Mouse (Mus musculus) thymus, adult 2 months (tissue): ENCODE measurements around the gene Irgq. TPM values are rescaled to one million over a fixed set of nuclear protein-coding genes. Genes with fewer than 3 reads are reported as not detected.

ENCODE experiments used
- DNase-seq: peaks from one replicate; pipeline ENCODE4 v3.0.0; 2021
- H3K27ac ChIP-seq: fragments of 200-500 bp; 2 replicates; pipeline ENCODE4 v1.5.1; 2012; ENCODE audit warnings: low read length, control low read depth; ENCODE audit not compliant: control insufficient read depth, insufficient read depth
- H3K27me3 ChIP-seq: fragments of 200-500 bp; 2 replicates; pipeline ENCODE4 v1.6.1; 2012; ENCODE audit warnings: mild to moderate bottlenecking, low read length, moderate library complexity, mixed read lengths; ENCODE audit not compliant: control insufficient read depth, insufficient read depth
- H3K36me3 ChIP-seq: fragments of 200-500 bp; 2 replicates; pipeline ENCODE4 v1.6.1; 2012; ENCODE audit warnings: mild to moderate bottlenecking, low read length, moderate library complexity; ENCODE audit not compliant: control insufficient read depth, insufficient read depth
- H3K4me1 ChIP-seq: fragments of 200-500 bp; replicated peaks from 2 replicates; pipeline ENCODE4 v1.6.1; 2012; ENCODE audit warnings: low read length; ENCODE audit not compliant: control insufficient read depth, insufficient read depth
- H3K4me3 ChIP-seq: fragments of 200-500 bp; 2 replicates; pipeline ENCODE4 v1.5.1; 2012; ENCODE audit warnings: mild to moderate bottlenecking, low read length, control low read depth, moderate library complexity; ENCODE audit not compliant: control insufficient read depth, insufficient read depth
- CTCF ChIP-seq: fragments of 200-500 bp; IDR thresholded peaks from 2 replicates; pipeline ENCODE4 v1.5.1; 2012; ENCODE audit warnings: mild to moderate bottlenecking, control low read depth, low read length, moderate library complexity, borderline replicate concordance; ENCODE audit not compliant: control insufficient read depth, poor library complexity, insufficient read depth; ENCODE audit errors: extremely low read depth
- POLR2A ChIP-seq: fragments of 200-500 bp; IDR thresholded peaks from 2 replicates; pipeline ENCODE4 v1.6.1; 2012; ENCODE audit warnings: mild to moderate bottlenecking, low read length, control low read depth, moderate library complexity; ENCODE audit not compliant: control insufficient read depth, poor library complexity, insufficient read depth; ENCODE audit errors: extremely low read depth
- WGBS: fragments of 180-500 bp; shearing (Covaris S2); methylation state at CpG from one replicate; pipeline ENCODE4 v1.1.7; 2018; 5-methylcytosine and 5-hydroxymethylcytosine counted together
- polyA plus RNA-seq: library from polyadenylated mRNA; depleted of rRNA; stranded (reverse); fragments of >200 nt; gene quantifications from 2 replicates; pipeline ENCODE4 v1.2.3, GENCODE M21; 2012; rRNA removed

The Irgq gene
- polyA plus RNA-seq, 1 experiment, result 34.7 TPM

GRCm38 (mm10) chr7:24574224-24574796, 43.8 kb downstream of the Irgq start:
- DNase-seq, result no peak
- Histone ChIP-seq H3K27ac (no peak overlapping the region), H3K4me1 (no peaks in the 10 kb centered on the region), H3K27me3 (no peaks in the 10 kb centered on the region), H3K36me3 (no peaks in the 10 kb centered on the region), H3K4me3 (no peak overlapping the region)
- no peak for TF ChIP-seq POLR2A
- no peak for TF ChIP-seq CTCF
- WGBS, result 87% methylated on average over 12 of the region's 12 CpGs

- Histone ChIP-seq H3K27ac (no peak overlapping the region), H3K36me3 (no peaks in the 10 kb centered on the region), H3K27me3 (no peaks in the 10 kb centered on the region), H3K4me3 (no peak overlapping the region), H3K4me1 (no peaks in the 10 kb centered on the region)
- DNase-seq, result no peak
- 93% methylated on average over 10 of the region's 10 CpGs for WGBS
- TF ChIP-seq CTCF (no peak), POLR2A (no peak)
Observed at GRCm38 (mm10) chr7:24577811-24578210, 47.3 kb downstream of the Irgq start.

- Histone ChIP-seq H3K4me3 (no peak overlapping the region), H3K36me3 (no peaks in the 10 kb centered on the region), H3K27me3 (no peaks in the 10 kb centered on the region), H3K27ac (no peak overlapping the region), H3K4me1 (peaks cover 13% of the 10 kb centered on the region)
- no peak for DNase-seq
- 95% methylated on average over 6 of the region's 6 CpGs for WGBS
- TF ChIP-seq POLR2A, result no peak
- no peak for TF ChIP-seq CTCF
Observed at GRCm38 (mm10) chr7:24584876-24585275, 54.4 kb downstream of the Irgq start.

GRCm38 (mm10) chr7:24585995-24586394, 55.5 kb downstream of the Irgq start:
- no peaks in the 10 kb centered on the region for H3K27me3 ChIP-seq
- no peak overlapping the region for H3K27ac ChIP-seq
- DNase-seq, result no peak
- WGBS, result 84% methylated on average over 16 of the region's 16 CpGs
- no peak overlapping the region for H3K4me3 ChIP-seq
- TF ChIP-seq CTCF (no peak), POLR2A (no peak)
- peaks cover 13% of the 10 kb centered on the region for H3K4me1 ChIP-seq
- H3K36me3 ChIP-seq, result no peaks in the 10 kb centered on the region

GRCm38 (mm10) chr7:24586828-24587227, 56.3 kb downstream of the Irgq start:
- Histone ChIP-seq H3K36me3 (no peaks in the 10 kb centered on the region), H3K27me3 (no peaks in the 10 kb centered on the region), H3K4me1 (peaks cover 13% of the 10 kb centered on the region), H3K27ac (no peak overlapping the region), H3K4me3 (no peak overlapping the region)
- no peak for TF ChIP-seq CTCF
- no peak for TF ChIP-seq POLR2A
- 35% methylated on average over 8 of the region's 8 CpGs for WGBS
- no peak for DNase-seq

- Histone ChIP-seq H3K36me3 (no peaks in the 10 kb centered on the region), H3K27ac (no peak within 1 kb of the TSS), H3K27me3 (no peaks in the 10 kb centered on the region), H3K4me1 (peaks cover 13% of the 10 kb centered on the region), H3K4me3 (peak within 1 kb of the TSS; percentile 29)
- TF ChIP-seq CTCF (no peak), POLR2A (no peak)
- peak; percentile 60 for DNase-seq
- WGBS, result 19% methylated on average over 30 of the region's 30 CpGs
Observed at GRCm38 (mm10) chr7:24587330-24588105, 57.0 kb downstream of the Irgq start, which contains the start of the genes Ethe1 and Zfp575. TSS of gene Ethe1 (plus strand) at chr7:24587543. TSS of gene Zfp575 (minus strand) at chr7:24587641.

Other genes with a start within 250 kb of the Irgq start
- 16.1 and 22.6 TPM in 2 replicates for gene Zfp61, start 229.5 kb upstream of the Irgq start, polyA plus RNA-seq
- gene Zfp94, start 214.0 kb upstream of the Irgq start, polyA plus RNA-seq, result 6.2 and 6.8 TPM in 2 replicates
- gene Tescl, start 196.8 kb upstream of the Irgq start, polyA plus RNA-seq, result 0.12 TPM in 1 of 2 replicates, not detected in the other
- gene Lypd5, start 181.5 kb upstream of the Irgq start, polyA plus RNA-seq, result 0.85 and 1.00 TPM in 2 replicates
- 402 and 429 TPM in 2 replicates for gene Kcnn4, start 160.4 kb upstream of the Irgq start, polyA plus RNA-seq
- gene Smg9, start 131.1 kb upstream of the Irgq start, polyA plus RNA-seq, result 166 and 168 TPM in 2 replicates
- 0.97 and 3.0 TPM in 2 replicates for gene Irgc1, start 78.4 kb upstream of the Irgq start, polyA plus RNA-seq
- gene Plaur, start 68.2 kb upstream of the Irgq start, polyA plus RNA-seq, result 7.0 and 9.5 TPM in 2 replicates
- gene Cadm4, start 48.7 kb upstream of the Irgq start, polyA plus RNA-seq, result 6.4 and 7.1 TPM in 2 replicates
- gene Zfp428, start 23.7 kb upstream of the Irgq start, polyA plus RNA-seq, result 14.4 and 18.7 TPM in 2 replicates
- 0.08 TPM in 1 of 2 replicates, not detected in the other for gene AC161166.1, start 18.2 kb upstream of the Irgq start, polyA plus RNA-seq
- 3.6 and 5.4 TPM in 2 replicates for gene Pinlyp, start 15.4 kb downstream of the Irgq start, polyA plus RNA-seq
- 115 and 116 TPM in 2 replicates for gene Xrcc1, start 15.6 kb downstream of the Irgq start, polyA plus RNA-seq
- 43.3 and 45.9 TPM in 2 replicates for gene Ethe1, start 56.9 kb downstream of the Irgq start, polyA plus RNA-seq
- 0.24 and 0.98 TPM in 2 replicates for gene Zfp575, start 57.0 kb downstream of the Irgq start, polyA plus RNA-seq
- 10.7 and 11.5 TPM in 2 replicates for gene Phldb3, start 80.1 kb downstream of the Irgq start, polyA plus RNA-seq
- 4.2 and 4.7 TPM in 2 replicates for gene Lypd3, start 105.9 kb downstream of the Irgq start, polyA plus RNA-seq
- 0.38 TPM in 1 of 2 replicates, not detected in the other for gene Tex101, start 146.0 kb downstream of the Irgq start, polyA plus RNA-seq
- not detected in 2 replicates for gene BC049730, start 178.6 kb downstream of the Irgq start, polyA plus RNA-seq
- gene Gm4763, start 196.2 kb downstream of the Irgq start, polyA plus RNA-seq, result not detected in 2 replicates
- 2.9 and 3.0 TPM in 2 replicates for gene Cd177, start 229.6 kb downstream of the Irgq start, polyA plus RNA-seq
- 1.4 and 2.1 TPM in 2 replicates for gene Ceacam10, start 246.5 kb downstream of the Irgq start, polyA plus RNA-seq